Mouse (Mus musculus): ENCODE data around the gene Acp4. TPM values are rescaled to one million over a fixed set of nuclear protein-coding genes. Genes with fewer than 3 reads are reported as not detected.
"Not testable (repeated sequence)": the region's sequence is repeated elsewhere in the genome, so short reads cannot be mapped to it uniquely, and the experiment has no call there.

Acp4 gene
- polyA plus RNA-seq, 1 experiment: not detected

- Histone ChIP-seq H3K4me1 (ENCODE audit: control insufficient read depth, insufficient read depth, low read length) (no peaks in the 10 kb centered on the region), H3K4me3 (ENCODE audit: insufficient read depth, low read length) (no peak overlapping the region), H3K27ac (ENCODE audit: insufficient read depth, low read length) (no peak overlapping the region)
- TF ChIP-seq POLR2A (IDR thresholded peaks at IDR 0.05; ENCODE audit: low read depth, low read length) (no peak), CTCF (IDR thresholded peaks at IDR 0.05; ENCODE audit: borderline replicate concordance, insufficient read depth, low read length) (no peak)
These were observed 12.2 kb upstream of the Acp4 start for GRCm38 (mm10) chr7:44269397-44269796.

GRCm38 (mm10) chr7:44268117-44268516 lies 10.9 kb upstream of the Acp4 start:
- Histone ChIP-seq H3K4me3 (ENCODE audit: insufficient read depth, low read length) (no peak overlapping the region), H3K27ac (ENCODE audit: insufficient read depth, low read length) (no peak overlapping the region), H3K4me1 (ENCODE audit: control insufficient read depth, insufficient read depth, low read length) (no peaks in the 10 kb centered on the region)
- no peak for TF ChIP-seq POLR2A (IDR thresholded peaks at IDR 0.05; ENCODE audit: low read depth, low read length)
- no peak for TF ChIP-seq CTCF (IDR thresholded peaks at IDR 0.05; ENCODE audit: borderline replicate concordance, insufficient read depth, low read length)

- Histone ChIP-seq H3K4me1 (ENCODE audit: control insufficient read depth, insufficient read depth, low read length) (no peaks in the 10 kb centered on the region), H3K27ac (ENCODE audit: insufficient read depth, low read length) (no peak overlapping the region), H3K4me3 (ENCODE audit: insufficient read depth, low read length) (no peak overlapping the region)
- TF ChIP-seq CTCF (IDR thresholded peaks at IDR 0.05; ENCODE audit: borderline replicate concordance, insufficient read depth, low read length) (peak; percentile 88; the same call in 1 of the 2 replicates), POLR2A (IDR thresholded peaks at IDR 0.05; ENCODE audit: low read depth, low read length) (no peak)
These were observed 5.8 kb upstream of the Acp4 start for GRCm38 (mm10) chr7:44262791-44263643.

GRCm38 (mm10) chr7:44261147-44261546 lies 4.0 kb upstream of the Acp4 start, which contains the start of gene Gm15517:
Gene Gm15517, plus strand, starts transcription at chr7:44261447.
- Histone ChIP-seq H3K4me1 (ENCODE audit: control insufficient read depth, insufficient read depth, low read length) (no peaks in the 10 kb centered on the region), H3K27ac (ENCODE audit: insufficient read depth, low read length) (no peak within 1 kb of the TSS), H3K4me3 (ENCODE audit: insufficient read depth, low read length) (no peak within 1 kb of the TSS)
- TF ChIP-seq POLR2A (IDR thresholded peaks at IDR 0.05; ENCODE audit: low read depth, low read length) (no peak), CTCF (IDR thresholded peaks at IDR 0.05; ENCODE audit: borderline replicate concordance, insufficient read depth, low read length) (no peak)

- Histone ChIP-seq H3K4me1 (ENCODE audit: control insufficient read depth, insufficient read depth, low read length) (no peaks in the 10 kb centered on the region), H3K4me3 (ENCODE audit: insufficient read depth, low read length) (no peak overlapping the region), H3K27ac (ENCODE audit: insufficient read depth, low read length) (no peak overlapping the region)
- TF ChIP-seq POLR2A (IDR thresholded peaks at IDR 0.05; ENCODE audit: low read depth, low read length) (no peak), CTCF (IDR thresholded peaks at IDR 0.05; ENCODE audit: borderline replicate concordance, insufficient read depth, low read length) (no peak)
These were observed 3.2 kb upstream of the Acp4 start for GRCm38 (mm10) chr7:44260410-44260809.

- H3K4me3 ChIP-seq (ENCODE audit: insufficient read depth, low read length): no peak overlapping the region
- H3K27ac ChIP-seq (ENCODE audit: insufficient read depth, low read length): no peak overlapping the region
- no peaks in the 10 kb centered on the region for H3K4me1 ChIP-seq (ENCODE audit: control insufficient read depth, insufficient read depth, low read length)
- TF ChIP-seq CTCF (IDR thresholded peaks at IDR 0.05; ENCODE audit: borderline replicate concordance, insufficient read depth, low read length): no peak
- 0 out of 2 replicates have a peak, but pooled peaks have one; percentile 6 for TF ChIP-seq POLR2A (IDR thresholded peaks at IDR 0.05; ENCODE audit: low read depth, low read length)
These were observed 2.2 kb downstream of the Acp4 start for GRCm38 (mm10) chr7:44254930-44255329.

- no peak overlapping the region for H3K4me3 ChIP-seq (ENCODE audit: insufficient read depth, low read length)
- H3K4me1 ChIP-seq (ENCODE audit: control insufficient read depth, insufficient read depth, low read length): no peaks in the 10 kb centered on the region
- TF ChIP-seq CTCF (IDR thresholded peaks at IDR 0.05; ENCODE audit: borderline replicate concordance, insufficient read depth, low read length): no peak
- TF ChIP-seq POLR2A (IDR thresholded peaks at IDR 0.05; ENCODE audit: low read depth, low read length): no peak
- no peak overlapping the region for H3K27ac ChIP-seq (ENCODE audit: insufficient read depth, low read length)
These were observed 4.1 kb downstream of the Acp4 start for GRCm38 (mm10) chr7:44253023-44253616.

GRCm38 (mm10) chr7:44250732-44251275 lies 6.4 kb downstream of the Acp4 start:
- H3K4me3 ChIP-seq (ENCODE audit: insufficient read depth, low read length); H3K27ac ChIP-seq (ENCODE audit: insufficient read depth, low read length); H3K4me1 ChIP-seq (ENCODE audit: control insufficient read depth, insufficient read depth, low read length): not testable (repeated sequence)

- H3K27ac ChIP-seq (ENCODE audit: insufficient read depth, low read length): no peak overlapping the region
- TF ChIP-seq CTCF (IDR thresholded peaks at IDR 0.05; ENCODE audit: borderline replicate concordance, insufficient read depth, low read length) (no peak), POLR2A (IDR thresholded peaks at IDR 0.05; ENCODE audit: low read depth, low read length) (no peak)
- no peaks in the 10 kb centered on the region for H3K4me1 ChIP-seq (ENCODE audit: control insufficient read depth, insufficient read depth, low read length)
- no peak overlapping the region for H3K4me3 ChIP-seq (ENCODE audit: insufficient read depth, low read length)
These were observed 7.9 kb downstream of the Acp4 start for GRCm38 (mm10) chr7:44249248-44249647.

- H3K4me1 ChIP-seq (ENCODE audit: control insufficient read depth, insufficient read depth, low read length): no peaks in the 10 kb centered on the region
- TF ChIP-seq POLR2A (IDR thresholded peaks at IDR 0.05; ENCODE audit: low read depth, low read length) (no peak), CTCF (IDR thresholded peaks at IDR 0.05; ENCODE audit: borderline replicate concordance, insufficient read depth, low read length) (no peak)
These were observed 9.2 kb downstream of the Acp4 start for GRCm38 (mm10) chr7:44247971-44248370.

More at GRCm38 (mm10) chr7:44247971-44248370, 9.2 kb downstream of the Acp4 start:
- H3K4me3 ChIP-seq (ENCODE audit: insufficient read depth, low read length): peak overlapping the region; percentile 89
- no peak overlapping the region for H3K27ac ChIP-seq (ENCODE audit: insufficient read depth, low read length)
